Mouse (Mus musculus) hindbrain, embryonic 16.5 days (tissue): ENCODE data around the gene Syt16. TPM values are rescaled to one million over a fixed set of nuclear protein-coding genes. Genes with fewer than 3 reads are reported as not detected.
A peak's percentile ranks its signal among the peaks of the same experiment; 100 is the strongest.

Experiments used
- ATAC-seq: fragments of 200-750 bp; cut with Nextera tagmentation; 2 replicates; pipeline ENCODE4 v1.8.0; 2017; ENCODE audit warnings: moderate TSS enrichment, moderate library complexity
- H3K27ac ChIP-seq: fragments of 300-500 bp; sonication (generic); 2 replicates; pipeline ENCODE4 v1.5.1; 2014; ENCODE audit warnings: low read depth, mild to moderate bottlenecking, control low read depth, low read length, moderate library complexity
- H3K27me3 ChIP-seq: fragments of 300-500 bp; sonication (generic); replicated peaks from 2 replicates; pipeline ENCODE4 v1.6.1; 2014; ENCODE audit warnings: low read length; ENCODE audit not compliant: control insufficient read depth, insufficient read depth
- H3K36me3 ChIP-seq: fragments of 300-500 bp; sonication (generic); 2 replicates; pipeline ENCODE4 v1.6.1; 2014; ENCODE audit warnings: mild to moderate bottlenecking, low read length, moderate library complexity, mixed read lengths; ENCODE audit not compliant: control insufficient read depth, insufficient read depth
- H3K4me1 ChIP-seq: fragments of 300-500 bp; sonication (generic); 2 replicates; pipeline ENCODE4 v1.6.1; 2014; ENCODE audit warnings: low read depth, low read length; ENCODE audit not compliant: control insufficient read depth, insufficient read depth
- H3K4me2 ChIP-seq: fragments of 300-500 bp; sonication (generic); 2 replicates; pipeline ENCODE4 v1.6.1; 2014; ENCODE audit warnings: mild to moderate bottlenecking, low read length, control low read depth, moderate library complexity
- H3K4me3 ChIP-seq: fragments of 300-500 bp; sonication (generic); 2 replicates; pipeline ENCODE4 v1.5.1; 2014; ENCODE audit warnings: mild to moderate bottlenecking, low read length, control low read depth, moderate library complexity
- H3K9ac ChIP-seq: fragments of 300-500 bp; sonication (generic); 2 replicates; pipeline ENCODE4 v1.6.1; 2014; ENCODE audit warnings: low read depth, mild to moderate bottlenecking, control low read depth, low read length, moderate library complexity
- H3K9me3 ChIP-seq: fragments of 300-500 bp; sonication (generic); 2 replicates; pipeline ENCODE4 v1.6.1; 2014; ENCODE audit warnings: mild to moderate bottlenecking, low read length, moderate library complexity; ENCODE audit not compliant: control insufficient read depth
- WGBS: fragments of 180-500 bp; shearing (Covaris S2); extraction: QIAGEN DNeasy Blood & Tissue Kit; methylation state at CpG from one replicate; pipeline ENCODE4 v1.1.7; 2014; 5-methylcytosine and 5-hydroxymethylcytosine counted together
- polyA plus RNA-seq: library from polyadenylated mRNA; unstranded; fragments of >200 nt; fragmentation: Nextera tagmentation; extraction: Ambion mirVana; gene quantifications from 2 replicates; pipeline ENCODE4 v1.2.1, GENCODE M21; 2015

Syt16 gene
- polyA plus RNA-seq = 76.1 and 81.6 TPM in 2 replicates

- Histone ChIP-seq H3K4me3 (peak within 1 kb of the TSS; percentile 59), H3K36me3 (no peaks in the 10 kb centered on the region), H3K4me1 (peaks cover 4% of the 10 kb centered on the region), H3K9ac (peak within 1 kb of the TSS; percentile 79), H3K9me3 (no peaks in the 10 kb centered on the region), H3K27ac (peak within 1 kb of the TSS; percentile 79), H3K4me2 (peak within 1 kb of the TSS; percentile 65), H3K27me3 (no peaks in the 10 kb centered on the region)
- ATAC-seq = peak; percentile 81
- WGBS = 2% methylated on average over 43 of the region's 67 CpGs
Observed at GRCm38 (mm10) chr12:73997297-73998127, at the start of gene Syt16. TSS of gene Syt16 (plus strand) at chr12:73997661.

GRCm38 (mm10) chr12:73948415-73948814, 49.0 kb upstream of the Syt16 start:
- Histone ChIP-seq H3K9me3 (no peaks in the 10 kb centered on the region), H3K4me1 (peaks cover 14% of the 10 kb centered on the region)

GRCm38 (mm10) chr12:73949318-73950058, 48.0 kb upstream of the Syt16 start:
- no peak overlapping the region for H3K27ac ChIP-seq
- ATAC-seq = peak; percentile 88

More at GRCm38 (mm10) chr12:73948415-73948814, 49.0 kb upstream of the Syt16 start:
- no peak overlapping the region for H3K4me3 ChIP-seq
- H3K36me3 ChIP-seq = peaks cover 8% of the 10 kb centered on the region
- no peak overlapping the region for H3K27ac ChIP-seq
- H3K4me2 ChIP-seq = no peak overlapping the region
- ATAC-seq = no peak
- 87% methylated on average over 4 of the region's 4 CpGs for WGBS
- H3K27me3 ChIP-seq = no peaks in the 10 kb centered on the region
- H3K9ac ChIP-seq = no peak overlapping the region

GRCm38 (mm10) chr12:73952879-73953278, 44.6 kb upstream of the Syt16 start:
- Histone ChIP-seq H3K27ac (no peak overlapping the region), H3K4me3 (peak overlapping the region; percentile 38), H3K4me2 (peak overlapping the region; percentile 67), H3K9ac (peak overlapping the region; percentile 43), H3K27me3 (no peaks in the 10 kb centered on the region), H3K9me3 (no peaks in the 10 kb centered on the region), H3K4me1 (peaks cover 17% of the 10 kb centered on the region), H3K36me3 (no peaks in the 10 kb centered on the region)
- ATAC-seq = peak; percentile 38
- 12% methylated on average over 15 of the region's 15 CpGs for WGBS

More at GRCm38 (mm10) chr12:73949318-73950058, 48.0 kb upstream of the Syt16 start:
- peak overlapping the region; percentile 75 for H3K9ac ChIP-seq
- peaks cover 4% of the 10 kb centered on the region for H3K36me3 ChIP-seq
- H3K4me1 ChIP-seq = peaks cover 17% of the 10 kb centered on the region
- no peaks in the 10 kb centered on the region for H3K9me3 ChIP-seq
- WGBS = 4% methylated on average over 46 of the region's 46 CpGs
- H3K27me3 ChIP-seq = no peaks in the 10 kb centered on the region
- H3K4me2 ChIP-seq = peak overlapping the region; percentile 91
- peak overlapping the region; percentile 52 for H3K4me3 ChIP-seq

GRCm38 (mm10) chr12:73953420-73954186, 43.9 kb upstream of the Syt16 start:
- Histone ChIP-seq H3K4me3 (peak overlapping the region; percentile 38), H3K9me3 (no peaks in the 10 kb centered on the region), H3K4me2 (peak overlapping the region; percentile 67), H3K27ac (no peak overlapping the region), H3K27me3 (no peaks in the 10 kb centered on the region), H3K9ac (peak overlapping the region; percentile 12), H3K36me3 (no peaks in the 10 kb centered on the region), H3K4me1 (peaks cover 17% of the 10 kb centered on the region)
- ATAC-seq = 0 out of 2 replicates have a peak, but pooled peaks have one; percentile 7
- 56% methylated on average over 14 of the region's 14 CpGs for WGBS

- no peak overlapping the region for H3K4me3 ChIP-seq
- H3K27ac ChIP-seq = no peak overlapping the region
- no peak overlapping the region for H3K9ac ChIP-seq
- H3K4me1 ChIP-seq = peaks cover 9% of the 10 kb centered on the region
- no peaks in the 10 kb centered on the region for H3K27me3 ChIP-seq
- no peaks in the 10 kb centered on the region for H3K36me3 ChIP-seq
- ATAC-seq = no peak
- H3K4me2 ChIP-seq = no peak overlapping the region
- no peaks in the 10 kb centered on the region for H3K9me3 ChIP-seq
- 83% methylated on average over 5 of the region's 5 CpGs for WGBS
Observed at GRCm38 (mm10) chr12:73954785-73955184, 42.7 kb upstream of the Syt16 start.

- Histone ChIP-seq H3K4me1 (peaks cover 6% of the 10 kb centered on the region), H3K36me3 (no peaks in the 10 kb centered on the region), H3K27ac (no peak overlapping the region), H3K9ac (no peak overlapping the region), H3K9me3 (no peaks in the 10 kb centered on the region), H3K27me3 (no peaks in the 10 kb centered on the region), H3K4me2 (no peak overlapping the region), H3K4me3 (no peak overlapping the region)
- ATAC-seq = no peak
- WGBS = 81% methylated on average over 3 of the region's 3 CpGs
Observed at GRCm38 (mm10) chr12:73957676-73958075, 39.8 kb upstream of the Syt16 start.

GRCm38 (mm10) chr12:73958830-73959229, 38.6 kb upstream of the Syt16 start:
- Histone ChIP-seq H3K4me3 (no peak overlapping the region), H3K27me3 (no peaks in the 10 kb centered on the region), H3K9me3 (no peaks in the 10 kb centered on the region), H3K9ac (no peak overlapping the region), H3K4me2 (no peak overlapping the region), H3K36me3 (no peaks in the 10 kb centered on the region), H3K27ac (no peak overlapping the region), H3K4me1 (no peaks in the 10 kb centered on the region)
- no peak for ATAC-seq
- 74% methylated on average over 2 of the region's 2 CpGs for WGBS
